Mouse (Mus musculus): ENCODE data around the gene Tollip.

- TF ChIP-seq POLR2A (IDR thresholded peaks at IDR 0.05; ENCODE audit: control insufficient read depth, low read depth, low read length) (no peak), CTCF (IDR thresholded peaks at IDR 0.05; ENCODE audit: control insufficient read depth, insufficient read depth, insufficient replicate concordance, low read depth, low read length) (no peak)
Observed at GRCm38 (mm10) chr7:141835941-141836340, 82.4 kb downstream of the Tollip start.
